Mouse (Mus musculus) left cerebral cortex, postnatal 4 days (tissue): ENCODE measurements around the gene Tmem131l. TPM values are rescaled to one million over a fixed set of nuclear protein-coding genes. Genes with fewer than 3 reads are reported as not detected.
A peak's percentile ranks its signal among the peaks of the same experiment; 100 is the strongest.

Experiments
- DNase-seq: peaks from one replicate; pipeline ENCODE4 v3.0.0-alpha.2; 2022
- intact Hi-C: fragments of 180-260 bp; cut with DNase I; formaldehyde crosslinking; loops from one replicate; pipeline ENCODE4 v1.15.1; 2025
- total RNA-seq, 2 experiments: library from RNA; stranded (reverse); gene quantifications; 2 replicates each; pipeline ENCODE4 v1.2.3; 2021

Tmem131l gene
- total RNA-seq, 2 experiments from 2014 or later, result 91.8 to 110 TPM

- peak; percentile 43 for DNase-seq
- intact Hi-C loops, result no loop called here
Measured at GRCm38 (mm10) chr3:84021217-84022200, 18.5 kb downstream of the Tmem131l start.

GRCm38 (mm10) chr3:84020528-84020927 lies 19.4 kb downstream of the Tmem131l start:
- intact Hi-C loops, result no loop called here
- no peak for DNase-seq

- intact Hi-C loops, result no loop called here
- no peak for DNase-seq
Measured at GRCm38 (mm10) chr3:84015484-84016016, 24.4 kb downstream of the Tmem131l start.

GRCm38 (mm10) chr3:84010995-84011663 lies 28.8 kb downstream of the Tmem131l start:
- no peak for DNase-seq
- intact Hi-C loops, result no loop called here

- intact Hi-C loops, result no loop called here
- DNase-seq, result no peak
Measured at GRCm38 (mm10) chr3:84005989-84006388, 34.0 kb downstream of the Tmem131l start.

- intact Hi-C loops, result no loop called here
- DNase-seq, result no peak
Measured at GRCm38 (mm10) chr3:84004330-84005090, 35.5 kb downstream of the Tmem131l start.

- DNase-seq, result no peak
- intact Hi-C loops, result no loop called here
Measured at GRCm38 (mm10) chr3:84002433-84003090, 37.4 kb downstream of the Tmem131l start.

- peak; percentile 34 for DNase-seq
- intact Hi-C loops, result no loop called here
Measured at GRCm38 (mm10) chr3:83997563-83997962, 42.4 kb downstream of the Tmem131l start.

- intact Hi-C loops, result no loop called here
Measured at GRCm38 (mm10) chr3:83997036-83997435, 42.9 kb downstream of the Tmem131l start.

GRCm38 (mm10) chr3:83996086-83996485 lies 43.9 kb downstream of the Tmem131l start:
- DNase-seq, result no peak
- intact Hi-C loops, result no loop called here

More at GRCm38 (mm10) chr3:83997036-83997435, 42.9 kb downstream of the Tmem131l start:
- no peak for DNase-seq

- no peak for DNase-seq
- intact Hi-C loops, result no loop called here
Measured at GRCm38 (mm10) chr3:83995254-83995830, 44.6 kb downstream of the Tmem131l start.

- intact Hi-C loops, result no loop called here
- DNase-seq, result peak; percentile 39
Measured at GRCm38 (mm10) chr3:83994217-83994839, 45.6 kb downstream of the Tmem131l start.

- intact Hi-C loops, result no loop called here
Measured at GRCm38 (mm10) chr3:83993089-83993516, 46.9 kb downstream of the Tmem131l start.

GRCm38 (mm10) chr3:83991691-83992524 lies 48.1 kb downstream of the Tmem131l start:
- intact Hi-C loops, result no loop called here
- DNase-seq, result no peak

More at GRCm38 (mm10) chr3:83993089-83993516, 46.9 kb downstream of the Tmem131l start:
- DNase-seq, result peak; percentile 95

- DNase-seq, result no peak
- intact Hi-C loops, result no loop called here
Measured at GRCm38 (mm10) chr3:83988214-83988613, 51.8 kb downstream of the Tmem131l start.

GRCm38 (mm10) chr3:83987533-83988112 lies 52.4 kb downstream of the Tmem131l start:
- intact Hi-C loops, result no loop called here
- no peak for DNase-seq

GRCm38 (mm10) chr3:83986740-83987139 lies 53.2 kb downstream of the Tmem131l start:
- no peak for DNase-seq
- intact Hi-C loops, result no loop called here

- intact Hi-C loops, result no loop called here
Measured at GRCm38 (mm10) chr3:83985426-83985825, 54.5 kb downstream of the Tmem131l start.

More at GRCm38 (mm10) chr3:83985426-83985825, 54.5 kb downstream of the Tmem131l start:
- no peak for DNase-seq
